Mouse (Mus musculus) heart, adult 2 months (tissue): ENCODE data around the gene Lamtor5. TPM values are rescaled to one million over a fixed set of nuclear protein-coding genes. Genes with fewer than 3 reads are reported as not detected.

ENCODE experiments used
- DNase-seq, 2 experiments: peaks; one replicate each; pipeline ENCODE4 v3.0.0; 2021
- H3K27ac ChIP-seq: fragments of 200-600 bp; 2 replicates; pipeline ENCODE4 v1.8.1; 2022
- H3K27me3 ChIP-seq: fragments of 200-500 bp; 2 replicates; pipeline ENCODE4 v1.6.1; 2012; ENCODE audit warnings: mild to moderate bottlenecking, low read length, inconsistent platforms, mixed read lengths; ENCODE audit not compliant: control insufficient read depth, insufficient read depth
- H3K36me3 ChIP-seq: fragments of 200-500 bp; 2 replicates; pipeline ENCODE4 v1.6.1; 2012; ENCODE audit warnings: low read length, inconsistent platforms; ENCODE audit not compliant: control insufficient read depth, insufficient read depth
- H3K4me1 ChIP-seq: fragments of 200-500 bp; 2 replicates; pipeline ENCODE4 v1.6.1; 2011; ENCODE audit warnings: low read length; ENCODE audit not compliant: control insufficient read depth, insufficient read depth
- H3K4me3 ChIP-seq: fragments of 200-600 bp; 2 replicates; pipeline ENCODE4 v1.8.1; 2022
- H3K79me2 ChIP-seq: fragments of 200-500 bp; replicated peaks from 2 replicates; pipeline ENCODE4 v1.6.1; 2012; ENCODE audit warnings: mild to moderate bottlenecking, inconsistent platforms, low read length, moderate library complexity, mixed read lengths; ENCODE audit not compliant: control insufficient read depth, insufficient read depth
- H3K9ac ChIP-seq: fragments of 200-500 bp; 2 replicates; pipeline ENCODE4 v1.6.1; 2012; ENCODE audit warnings: low read depth, mild to moderate bottlenecking, control low read depth, inconsistent platforms, low read length, mixed read lengths
- CTCF ChIP-seq: fragments of 200-600 bp; IDR thresholded peaks from 2 replicates; pipeline ENCODE4 v1.8.1; 2022; ENCODE audit warnings: antibody characterized with exemption, mild to moderate bottlenecking, moderate library complexity
- EP300 ChIP-seq: fragments of 200-500 bp; IDR thresholded peaks from 2 replicates; pipeline ENCODE4 v1.6.1; 2011; ENCODE audit warnings: low read depth, low read length, control low read depth; ENCODE audit not compliant: insufficient read depth
- POLR2A ChIP-seq: fragments of 200-500 bp; IDR thresholded peaks from 2 replicates; pipeline ENCODE4 v1.6.1; 2011; ENCODE audit warnings: mild to moderate bottlenecking, low read depth, low read length, control low read depth; ENCODE audit not compliant: insufficient read depth
- WGBS: fragments of 180-500 bp; shearing (Covaris S2); methylation state at CpG from one replicate; pipeline ENCODE4 v1.1.7; 2018; 5-methylcytosine and 5-hydroxymethylcytosine counted together
- intact Hi-C: fragments of 180-260 bp; cut with DNase I; formaldehyde crosslinking; loops from one replicate; pipeline ENCODE4 v1.15.1; 2025
- polyA plus RNA-seq: library from polyadenylated mRNA; depleted of rRNA; stranded (reverse); fragments of >200 nt; gene quantifications from 2 replicates; pipeline ENCODE4 v1.2.3, GENCODE M21; 2012
- total RNA-seq, 2 experiments: library from RNA; stranded (reverse); gene quantifications; 2 replicates each; pipeline ENCODE4 v1.2.3; 2021

The Lamtor5 gene
- total and polyA plus RNA-seq, 3 experiments: 62.1 to 93.0 (median 73.6) TPM

DNA sequence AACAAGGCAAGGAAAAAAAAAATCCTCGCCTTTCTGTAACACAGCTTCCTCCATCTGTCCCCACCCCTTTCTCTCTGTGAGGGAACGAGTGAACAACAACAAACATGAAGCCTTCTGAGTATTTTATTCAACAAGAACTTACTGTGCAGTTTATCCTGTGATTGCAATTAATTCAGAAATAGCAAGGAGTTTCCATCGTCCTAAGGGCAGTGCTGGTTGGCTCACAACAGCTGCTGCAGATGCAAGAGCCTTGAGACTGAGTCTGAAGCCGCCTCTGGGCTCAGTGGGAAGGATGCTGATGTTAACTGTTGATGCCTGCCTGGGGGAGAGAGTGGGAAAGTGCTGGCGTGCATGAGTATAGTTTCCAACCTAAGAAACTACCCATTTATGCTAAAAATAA lies 20.7 kb upstream of the Lamtor5 start:
- Histone ChIP-seq H3K27me3 (no peaks in the 10 kb centered on the region), H3K27ac (peak overlapping the region; percentile 40), H3K36me3 (no peaks in the 10 kb centered on the region; the same call in 1 of the 2 replicates), H3K4me1 (peaks cover 15% of the 10 kb centered on the region), H3K9ac (no peak overlapping the region), H3K79me2 (no peaks in the 10 kb centered on the region), H3K4me3 (no peak overlapping the region)
- no peak for DNase-seq
- TF ChIP-seq CTCF (no peak), POLR2A (no peak), EP300 (no peak)
- intact Hi-C loops: no loop called here
- 32% methylated on average over 5 of the region's 5 CpGs for WGBS

DNA sequence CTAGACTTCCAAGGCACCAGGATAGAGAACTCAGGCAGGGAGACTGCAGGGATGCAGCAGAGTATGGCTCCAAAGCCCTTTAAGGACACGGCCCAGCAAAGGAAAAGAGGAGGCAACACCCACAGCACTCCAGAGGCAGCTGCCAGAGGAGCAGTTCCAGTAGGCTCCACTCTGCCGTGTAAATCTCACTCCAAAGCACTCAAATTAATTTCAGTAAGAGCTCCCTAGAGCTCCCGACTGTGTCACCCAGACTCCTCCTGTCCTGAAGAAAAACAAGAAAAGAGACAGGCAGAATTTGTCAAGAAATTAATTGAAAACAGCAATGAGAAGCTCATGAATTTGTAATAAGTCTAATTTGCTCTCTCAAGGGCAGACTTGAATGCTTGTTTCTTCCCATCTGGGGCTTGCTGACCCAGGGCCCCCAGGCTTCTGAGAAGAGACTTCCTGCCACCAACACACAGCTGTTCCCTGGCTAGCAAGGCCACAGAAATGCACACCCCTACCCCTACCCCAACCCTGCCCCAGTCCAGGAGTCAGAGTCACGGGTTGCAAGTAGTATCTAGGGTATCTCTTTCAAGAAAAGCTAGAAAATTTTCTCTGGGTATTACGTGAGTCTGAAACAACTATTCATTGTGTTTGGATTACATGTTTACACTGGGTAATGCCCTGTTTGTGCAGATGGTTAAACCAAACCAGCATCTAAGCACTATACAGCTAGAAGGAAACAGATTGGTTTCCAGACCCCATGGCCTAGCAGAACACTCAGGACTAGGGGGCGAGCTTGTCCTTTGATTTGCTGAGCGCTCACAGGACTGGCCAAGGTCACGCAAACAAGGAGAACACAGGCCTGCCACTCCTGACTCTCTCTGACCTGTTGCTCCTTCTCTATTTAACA lies 17.5 kb upstream of the Lamtor5 start:
- peak; percentile 33 to 36 for DNase-seq
- Histone ChIP-seq H3K4me1 (peaks cover 15% of the 10 kb centered on the region), H3K4me3 (no peak overlapping the region), H3K9ac (0 out of 2 replicates have a peak overlapping the region, but pooled peaks have one; percentile 8), H3K27me3 (no peaks in the 10 kb centered on the region), H3K27ac (peak overlapping the region; percentile 71), H3K79me2 (no peaks in the 10 kb centered on the region), H3K36me3 (no peaks in the 10 kb centered on the region; the same call in 1 of the 2 replicates)
- WGBS: 52% methylated on average over 8 of the region's 8 CpGs
- intact Hi-C loops: loop anchor here (10.0 kb wide), 1 partner anchor 166 kb away; no protein-coding TSS in a partner anchor
- TF ChIP-seq CTCF (no peak), POLR2A (no peak), EP300 (no peak)

DNA sequence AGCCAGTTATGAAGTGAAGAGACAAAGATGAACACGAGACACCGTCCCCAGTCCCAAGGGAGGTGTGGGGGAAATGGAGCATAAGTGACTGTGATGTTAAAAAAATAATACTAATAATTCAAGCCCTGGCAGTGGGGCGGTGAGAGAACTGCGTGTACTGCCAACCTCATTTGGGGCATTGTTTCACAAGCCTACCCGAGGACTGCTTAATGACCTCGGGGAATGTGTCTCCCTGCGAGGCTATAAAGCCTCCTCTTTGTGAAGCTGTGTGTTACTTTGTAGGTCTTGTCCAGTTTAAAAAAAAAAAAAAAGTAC lies 16.9 kb upstream of the Lamtor5 start:
- WGBS: 34% methylated on average over 7 of the region's 7 CpGs
- H3K79me2 ChIP-seq: no peaks in the 10 kb centered on the region
- DNase-seq: peak in 1 of 2 experiments; percentile 34
- H3K27me3 ChIP-seq: no peaks in the 10 kb centered on the region
- H3K4me1 ChIP-seq: peaks cover 14% of the 10 kb centered on the region
- TF ChIP-seq POLR2A: no peak
- TF ChIP-seq CTCF: no peak
- 0 out of 2 replicates have a peak, but pooled peaks have one; percentile 10 for TF ChIP-seq EP300
- intact Hi-C loops: loop anchor here (10.0 kb wide), 1 partner anchor 167 kb away; no protein-coding TSS in a partner anchor
- no peaks in the 10 kb centered on the region; the same call in 1 of the 2 replicates for H3K36me3 ChIP-seq
- H3K4me3 ChIP-seq: no peak overlapping the region
- H3K27ac ChIP-seq: peak overlapping the region; percentile 71
- H3K9ac ChIP-seq: no peak overlapping the region

DNA sequence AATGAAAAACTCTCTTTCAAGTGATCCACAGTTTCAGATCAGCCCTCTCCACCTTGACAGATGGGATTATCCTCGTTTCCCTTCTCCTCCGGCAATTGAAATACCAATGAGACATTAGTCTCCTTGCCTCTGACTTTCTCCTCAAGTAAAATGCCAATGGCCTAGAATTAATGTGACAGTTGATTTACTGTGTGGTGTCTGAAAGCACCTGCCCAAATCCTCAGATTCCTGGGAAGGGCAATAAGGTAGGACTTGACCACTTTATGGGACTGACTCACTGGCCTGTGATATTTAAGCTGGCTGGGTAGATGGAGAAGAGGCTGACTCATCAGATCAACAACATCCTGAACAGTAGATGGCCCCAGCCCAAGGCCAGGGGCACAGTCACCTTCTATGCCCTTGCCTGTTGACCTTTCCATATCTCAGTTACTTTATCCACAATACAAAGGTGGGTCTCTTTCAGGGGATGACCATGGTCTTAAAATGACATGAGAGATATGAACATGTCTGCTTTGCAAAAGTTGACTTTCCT lies 11.8 kb upstream of the Lamtor5 start:
- H3K79me2 ChIP-seq: no peaks in the 10 kb centered on the region
- no peak overlapping the region for H3K4me3 ChIP-seq
- H3K4me1 ChIP-seq: peaks cover 2% of the 10 kb centered on the region
- H3K27me3 ChIP-seq: no peaks in the 10 kb centered on the region
- no peaks in the 10 kb centered on the region for H3K36me3 ChIP-seq
- 82% methylated on average over 2 of the region's 2 CpGs for WGBS
- H3K27ac ChIP-seq: no peak overlapping the region
- DNase-seq: no peak
- intact Hi-C loops: loop anchor here (10.0 kb wide), 1 partner anchor 172 kb away; no protein-coding TSS in a partner anchor
- TF ChIP-seq POLR2A (no peak), EP300 (no peak), CTCF (no peak)
- no peak overlapping the region for H3K9ac ChIP-seq

DNA sequence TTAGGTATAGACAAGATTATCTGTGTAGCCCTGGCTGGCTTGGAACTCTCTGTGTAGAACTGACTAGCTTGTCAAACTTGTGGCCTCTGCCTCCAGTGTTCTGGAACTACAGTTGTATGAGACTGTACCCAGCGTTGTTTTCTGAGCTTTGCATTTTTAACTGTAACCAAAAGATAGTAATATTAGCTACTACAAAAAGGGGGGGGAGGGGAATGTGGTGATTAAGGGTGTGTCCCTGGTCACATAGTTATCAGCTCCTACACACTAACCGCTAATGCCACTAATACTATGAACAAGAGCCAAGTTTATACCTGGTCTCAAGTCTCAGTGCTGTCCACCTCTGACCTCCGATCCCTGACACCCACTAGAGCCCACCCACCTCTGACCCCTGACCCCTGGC lies 6.2 kb upstream of the Lamtor5 start:
- H3K36me3 ChIP-seq: no peaks in the 10 kb centered on the region
- no peak for DNase-seq
- no peaks in the 10 kb centered on the region for H3K79me2 ChIP-seq
- 73% methylated on average over 3 of the region's 3 CpGs for WGBS
- no peaks in the 10 kb centered on the region for H3K27me3 ChIP-seq
- H3K9ac ChIP-seq: no peak overlapping the region
- H3K4me3 ChIP-seq: no peak overlapping the region
- TF ChIP-seq POLR2A (no peak), CTCF (no peak), EP300 (no peak)
- intact Hi-C loops: no loop called here
- H3K4me1 ChIP-seq: no peaks in the 10 kb centered on the region; the same call in 1 of the 2 replicates
- no peak overlapping the region for H3K27ac ChIP-seq

DNA sequence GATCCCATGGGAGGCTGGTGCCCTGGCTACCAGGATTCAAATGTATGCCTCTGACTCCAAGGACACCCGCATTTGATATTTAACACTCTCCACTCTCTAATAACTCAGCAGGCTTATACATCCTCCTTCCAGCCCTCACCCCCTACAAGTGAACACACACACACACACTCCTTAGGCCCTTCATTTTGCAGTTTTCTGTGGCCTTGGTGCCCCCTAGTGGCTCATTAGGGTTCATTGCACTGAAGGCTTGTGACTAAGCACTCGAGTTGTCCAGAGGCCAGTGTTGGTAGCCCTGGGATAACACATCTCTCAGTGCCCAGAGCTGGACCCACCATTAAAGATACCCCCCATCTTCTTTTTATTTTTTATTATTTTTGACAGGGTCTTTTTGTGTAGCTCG lies 4.8 kb upstream of the Lamtor5 start:
- H3K4me1 ChIP-seq: no peaks in the 10 kb centered on the region; the same call in 1 of the 2 replicates

More for the DNA sequence above, 4.8 kb upstream of the Lamtor5 start:
- no peak overlapping the region for H3K4me3 ChIP-seq
- H3K9ac ChIP-seq: no peak overlapping the region
- 12% methylated on average over 3 of the region's 3 CpGs for WGBS
- H3K27ac ChIP-seq: no peak overlapping the region
- H3K79me2 ChIP-seq: no peaks in the 10 kb centered on the region; the same call in 1 of the 2 replicates
- H3K36me3 ChIP-seq: no peaks in the 10 kb centered on the region
- intact Hi-C loops: loop anchor here (1.0 kb wide), 2 partner anchors 41 to 68 kb away; no protein-coding TSS in a partner anchor
- no peaks in the 10 kb centered on the region for H3K27me3 ChIP-seq
- TF ChIP-seq POLR2A: no peak
- peak; percentile 84 for TF ChIP-seq EP300
- TF ChIP-seq CTCF: peak; percentile 96
- peak; percentile 63 for DNase-seq
